Mouse (Mus musculus): Measurements from ENCODE around the gene Cadm4. TPM values are rescaled to one million over a fixed set of nuclear protein-coding genes. Genes with fewer than 3 reads are reported as not detected.

Cadm4 gene
- polyA plus RNA-seq, 1 experiment from 2014 or later: 6.6 TPM

DNA sequence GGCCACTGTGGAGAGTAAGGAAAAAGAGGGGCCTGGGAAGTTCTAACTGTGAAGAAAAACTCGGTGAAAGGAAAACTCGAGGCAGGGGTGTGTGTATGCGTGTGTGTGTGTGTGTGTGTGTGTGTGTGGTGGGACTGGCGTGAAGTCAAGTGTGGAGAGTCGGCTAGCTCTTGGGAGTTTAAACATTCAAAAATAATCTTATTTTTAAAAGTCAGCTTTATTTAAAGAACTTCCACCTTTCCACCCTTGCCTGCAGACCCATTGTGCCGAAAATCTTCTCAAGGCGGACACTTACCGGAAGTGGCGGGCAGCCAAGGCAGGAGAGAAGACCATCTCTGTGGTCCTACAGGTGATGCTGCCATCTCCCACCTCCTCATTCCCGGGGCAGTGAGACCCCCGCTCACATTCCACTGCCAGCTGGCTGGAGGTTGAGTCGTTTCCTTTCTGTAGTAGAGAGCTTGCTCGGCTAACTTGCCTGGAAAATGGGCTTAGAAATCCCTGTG, 65.8 kb downstream of the Cadm4 start:
- ATAC-seq (ENCODE audit: low FRiP score, low TSS enrichment): peak; percentile 0; the same call in 1 of the 2 replicates
- H3K4me3 ChIP-seq (ENCODE audit: low read length): peak overlapping the region; percentile 93
- H3K9ac ChIP-seq (replicated peaks; ENCODE audit: low read length): peak overlapping the region; percentile 92
- no peaks in the 10 kb centered on the region for H3K27me3 ChIP-seq (ENCODE audit: insufficient read depth, low read length)
- H3K27ac ChIP-seq (ENCODE audit: low read length): peak overlapping the region; percentile 79
- H3K36me3 ChIP-seq (ENCODE audit: insufficient read depth, low read length): peaks cover 27% of the 10 kb centered on the region
- no peaks in the 10 kb centered on the region; the same call in 1 of the 2 replicates for H3K9me3 ChIP-seq (ENCODE audit: low read length)
- 21% methylated on average over 13 of the region's 13 CpGs for WGBS
- peaks cover 14% of the 10 kb centered on the region for H3K4me1 ChIP-seq (ENCODE audit: insufficient read depth, low read length)
- peak overlapping the region; percentile 73 for H3K4me2 ChIP-seq (replicated peaks; ENCODE audit: low read depth, low read length)

DNA sequence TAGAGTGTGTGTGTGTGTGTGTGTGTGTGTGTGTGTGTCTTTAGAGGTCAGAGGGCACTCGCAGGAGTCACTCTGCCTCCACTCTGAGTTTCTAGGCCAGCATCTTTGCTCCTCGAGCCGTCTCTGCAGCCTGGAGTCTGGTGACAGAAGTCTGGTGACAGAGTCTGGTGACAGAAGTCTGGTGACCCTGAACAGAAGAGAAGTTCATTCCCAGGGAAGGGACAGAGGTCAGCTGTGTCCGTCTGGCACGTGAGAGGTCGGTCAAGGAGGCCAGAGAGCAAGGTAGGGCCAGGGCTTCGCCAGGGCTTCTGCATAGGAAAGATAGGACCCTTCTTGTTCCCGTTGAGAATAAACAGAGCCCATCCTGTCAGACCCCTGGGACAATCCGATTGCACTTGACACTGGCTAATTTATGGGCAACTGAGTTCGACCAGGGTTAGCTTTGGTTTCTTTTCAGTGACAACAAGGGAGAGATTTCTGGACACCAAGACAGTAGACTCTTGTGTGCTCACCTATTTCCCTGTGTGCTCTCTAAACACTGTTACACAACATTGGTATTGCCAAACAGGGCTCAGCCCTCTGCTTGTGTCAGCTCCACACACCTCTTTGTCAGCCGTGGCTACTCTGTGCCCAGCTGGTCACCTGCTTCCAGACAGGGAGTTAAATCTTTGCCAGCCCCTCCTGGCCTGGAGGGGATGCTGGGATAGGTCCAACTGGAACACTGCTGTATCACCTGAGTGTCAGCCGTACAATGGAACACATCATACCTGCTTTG, 70.3 kb downstream of the Cadm4 start:
- no peak overlapping the region for H3K9ac ChIP-seq (replicated peaks; ENCODE audit: low read length)
- no peak overlapping the region for H3K27ac ChIP-seq (ENCODE audit: low read length)
- ATAC-seq (ENCODE audit: low FRiP score, low TSS enrichment): no peak
- H3K27me3 ChIP-seq (ENCODE audit: insufficient read depth, low read length): no peaks in the 10 kb centered on the region
- 71% methylated on average over 12 of the region's 12 CpGs for WGBS
- peaks cover 6% of the 10 kb centered on the region for H3K4me1 ChIP-seq (ENCODE audit: insufficient read depth, low read length)
- H3K9me3 ChIP-seq (ENCODE audit: low read length): no peaks in the 10 kb centered on the region
- no peak overlapping the region for H3K4me3 ChIP-seq (ENCODE audit: low read length)
- no peak overlapping the region for H3K4me2 ChIP-seq (replicated peaks; ENCODE audit: low read depth, low read length)
- peaks cover 54% of the 10 kb centered on the region for H3K36me3 ChIP-seq (ENCODE audit: insufficient read depth, low read length)

Other genes with a start within 250 kb of the Cadm4 start
- 6.3 and 6.9 TPM in 2 replicates for gene Zfp109, start 244.5 kb upstream of the Cadm4 start, polyA plus RNA-seq (2015; fragmentation: Nextera tagmentation; extraction: Ambion mirVana)
- gene Zfp108, start 227.2 kb upstream of the Cadm4 start, polyA plus RNA-seq (2015; fragmentation: Nextera tagmentation; extraction: Ambion mirVana): 4.4 and 4.9 TPM in 2 replicates
- gene Zfp93, start 211.6 kb upstream of the Cadm4 start, polyA plus RNA-seq (2015; fragmentation: Nextera tagmentation; extraction: Ambion mirVana): 12.1 and 14.1 TPM in 2 replicates
- 43.5 and 44.0 TPM in 2 replicates for gene Zfp61, start 180.8 kb upstream of the Cadm4 start, polyA plus RNA-seq (2015; fragmentation: Nextera tagmentation; extraction: Ambion mirVana)
- 12.8 and 13.9 TPM in 2 replicates for gene Zfp94, start 165.4 kb upstream of the Cadm4 start, polyA plus RNA-seq (2015; fragmentation: Nextera tagmentation; extraction: Ambion mirVana)
- 0.19 and 0.42 TPM in 2 replicates for gene Tescl, start 148.1 kb upstream of the Cadm4 start, polyA plus RNA-seq (2015; fragmentation: Nextera tagmentation; extraction: Ambion mirVana)
- gene Lypd5, start 132.8 kb upstream of the Cadm4 start, polyA plus RNA-seq (2015; fragmentation: Nextera tagmentation; extraction: Ambion mirVana): not detected in 2 replicates
- gene Kcnn4, start 111.8 kb upstream of the Cadm4 start, polyA plus RNA-seq (2015; fragmentation: Nextera tagmentation; extraction: Ambion mirVana): 4.4 and 4.9 TPM in 2 replicates
- 28.3 and 31.9 TPM in 2 replicates for gene Smg9, start 82.4 kb upstream of the Cadm4 start, polyA plus RNA-seq (2015; fragmentation: Nextera tagmentation; extraction: Ambion mirVana)
- not detected in 2 replicates for gene Irgc1, start 29.7 kb upstream of the Cadm4 start, polyA plus RNA-seq (2015; fragmentation: Nextera tagmentation; extraction: Ambion mirVana)
- gene Plaur, start 19.5 kb upstream of the Cadm4 start, polyA plus RNA-seq (2015; fragmentation: Nextera tagmentation; extraction: Ambion mirVana): 16.3 and 18.5 TPM in 2 replicates
- gene Zfp428, start 25.0 kb downstream of the Cadm4 start, polyA plus RNA-seq (2015; fragmentation: Nextera tagmentation; extraction: Ambion mirVana): 60.5 and 67.6 TPM in 2 replicates
- gene AC161166.1, start 30.4 kb downstream of the Cadm4 start, polyA plus RNA-seq (2015; fragmentation: Nextera tagmentation; extraction: Ambion mirVana): 0.42 and 0.80 TPM in 2 replicates
- gene Irgq, start 48.7 kb downstream of the Cadm4 start, polyA plus RNA-seq (2015; fragmentation: Nextera tagmentation; extraction: Ambion mirVana): 7.2 and 7.8 TPM in 2 replicates
- gene Pinlyp, start 64.1 kb downstream of the Cadm4 start, polyA plus RNA-seq (2015; fragmentation: Nextera tagmentation; extraction: Ambion mirVana): 0.64 and 1.0 TPM in 2 replicates
- gene Xrcc1, start 64.3 kb downstream of the Cadm4 start, polyA plus RNA-seq (2015; fragmentation: Nextera tagmentation; extraction: Ambion mirVana): 159 and 164 TPM in 2 replicates
- 53.0 and 55.2 TPM in 2 replicates for gene Ethe1, start 105.5 kb downstream of the Cadm4 start, polyA plus RNA-seq (2015; fragmentation: Nextera tagmentation; extraction: Ambion mirVana)
- 3.8 and 3.9 TPM in 2 replicates for gene Zfp575, start 105.6 kb downstream of the Cadm4 start, polyA plus RNA-seq (2015; fragmentation: Nextera tagmentation; extraction: Ambion mirVana)
- 0.14 and 0.22 TPM in 2 replicates for gene Phldb3, start 128.7 kb downstream of the Cadm4 start, polyA plus RNA-seq (2015; fragmentation: Nextera tagmentation; extraction: Ambion mirVana)
- gene Lypd3, start 154.5 kb downstream of the Cadm4 start, polyA plus RNA-seq (2015; fragmentation: Nextera tagmentation; extraction: Ambion mirVana): 0.75 and 1.0 TPM in 2 replicates
- 0.20 TPM in 1 of 2 replicates, not detected in the other for gene Tex101, start 194.7 kb downstream of the Cadm4 start, polyA plus RNA-seq (2015; fragmentation: Nextera tagmentation; extraction: Ambion mirVana)
- gene BC049730, start 227.2 kb downstream of the Cadm4 start, polyA plus RNA-seq (2015; fragmentation: Nextera tagmentation; extraction: Ambion mirVana): not detected in 2 replicates
- gene Gm4763, start 244.9 kb downstream of the Cadm4 start, polyA plus RNA-seq (2015; fragmentation: Nextera tagmentation; extraction: Ambion mirVana): not detected in 2 replicates

Measured in kidney, embryonic 16.5 days (tissue).